Mouse (Mus musculus): ENCODE data around the gene C2cd4b. TPM values are rescaled to one million over a fixed set of nuclear protein-coding genes. Genes with fewer than 3 reads are reported as not detected.

Gene C2cd4b
- polyA plus RNA-seq, 1 experiment from 2014 or later: 0.70 TPM

- Histone ChIP-seq H3K4me2 (ENCODE audit: low read length) (no peak overlapping the region), H3K27me3 (ENCODE audit: control insufficient read depth, insufficient read depth, low read depth, low read length) (no peaks in the 10 kb centered on the region), H3K9me3 (replicated peaks; ENCODE audit: control insufficient read depth, low read length, poor library complexity, severe bottlenecking) (no peaks in the 10 kb centered on the region), H3K27ac (ENCODE audit: low read length) (no peak overlapping the region), H3K9ac (ENCODE audit: low read depth, low read length) (no peak overlapping the region), H3K36me3 (ENCODE audit: control insufficient read depth, insufficient read depth, low read length) (no peaks in the 10 kb centered on the region), H3K4me1 (ENCODE audit: control insufficient read depth, insufficient read depth, low read length) (0 out of 2 replicates have a peak, but pooled peaks cover 3% of the 10 kb centered on the region), H3K4me3 (ENCODE audit: low read depth, low read length) (no peak overlapping the region)
- ATAC-seq: no peak
- 60% methylated on average over 6 of the region's 6 CpGs for WGBS
Measured at GRCm38 (mm10) chr9:67810527-67810926, 51.3 kb downstream of the C2cd4b start.

Small RNAs within 50 kb of the gene (microRNA-seq; reads per million reads assigned to microRNA genes)
- gene Mir7241 (not detected), gene Mir7242 (not detected)

Other genes starting within 250 kb of the C2cd4b start
- gene Tln2, start 199.7 kb upstream of the C2cd4b start, polyA plus RNA-seq (2015; fragmentation: Nextera tagmentation; extraction: Ambion mirVana): 24.8 and 26.7 TPM in 2 replicates
- 0.25 and 0.30 TPM in 2 replicates for gene C2cd4a, start 72.9 kb downstream of the C2cd4b start, polyA plus RNA-seq (2015; fragmentation: Nextera tagmentation; extraction: Ambion mirVana)
- gene Vps13c, start 81.0 kb downstream of the C2cd4b start, polyA plus RNA-seq (2015; fragmentation: Nextera tagmentation; extraction: Ambion mirVana): 9.9 and 10.0 TPM in 2 replicates

Measured in midbrain, embryonic 16.5 days (tissue).